Mouse (Mus musculus): Measurements from ENCODE around the gene Myh3. TPM values are rescaled to one million over a fixed set of nuclear protein-coding genes. Genes with fewer than 3 reads are reported as not detected.

Gene Myh3
- not detected in 2 replicates for polyA plus RNA-seq (2012; ENCODE audit: low replicate concordance)

GRCm38 (mm10) chr11:67078000-67078399, at the start of gene Myh3:
Myh3 (plus strand) TSS chr11:67078300.

GRCm38 (mm10) chr11:67052321-67052952, 25.7 kb upstream of the Myh3 start, which contains the start of the genes Adprm and Sco1:
Adprm (minus strand) TSS chr11:67052594.
Sco1 (plus strand) TSS chr11:67052670.

Other genes with a start within 250 kb of the Myh3 start
- 0.07 TPM in 1 of 2 replicates, not detected in the other for gene Pirt, start 166.3 kb upstream of the Myh3 start, polyA plus RNA-seq (2012; ENCODE audit: low replicate concordance)
- gene Tmem238l, start 121.7 kb upstream of the Myh3 start, polyA plus RNA-seq (2012; ENCODE audit: low replicate concordance): not detected in 2 replicates
- not detected in 2 replicates for gene Tmem220, start 53.1 kb upstream of the Myh3 start, polyA plus RNA-seq (2012; ENCODE audit: low replicate concordance)
- 1.6 and 2.9 TPM in 2 replicates for gene Adprm, start 25.7 kb upstream of the Myh3 start, polyA plus RNA-seq (2012; ENCODE audit: low replicate concordance)
- gene Sco1, start 25.6 kb upstream of the Myh3 start, polyA plus RNA-seq (2012; ENCODE audit: low replicate concordance): 2.5 and 2.6 TPM in 2 replicates
- gene Myh2, start 92.7 kb downstream of the Myh3 start, polyA plus RNA-seq (2012; ENCODE audit: low replicate concordance): 0.06 TPM in 1 of 2 replicates, not detected in the other
- not detected in 2 replicates for gene Myh1, start 121.8 kb downstream of the Myh3 start, polyA plus RNA-seq (2012; ENCODE audit: low replicate concordance)
- gene Myh4, start 159.7 kb downstream of the Myh3 start, polyA plus RNA-seq (2012; ENCODE audit: low replicate concordance): not detected in 2 replicates
- not detected in 2 replicates for gene Myh8, start 198.8 kb downstream of the Myh3 start, polyA plus RNA-seq (2012; ENCODE audit: low replicate concordance)
- gene Myh13, start 243.4 kb downstream of the Myh3 start, polyA plus RNA-seq (2012; ENCODE audit: low replicate concordance): 0.03 and 0.21 TPM in 2 replicates